Mouse (Mus musculus) neutrophil, adult 83 days (primary cell): ENCODE measurements around the gene Tmem177. TPM values are rescaled to one million over a fixed set of nuclear protein-coding genes. Genes with fewer than 3 reads are reported as not detected.

Source experiments
- total RNA-seq, 2 experiments: library from RNA; stranded (reverse); gene quantifications; one replicate each; pipeline ENCODE4 v1.2.4; 2023

Gene Tmem177
- 1 to 10 TPM; 1.6 to 2.3 TPM for total RNA-seq

DNA sequence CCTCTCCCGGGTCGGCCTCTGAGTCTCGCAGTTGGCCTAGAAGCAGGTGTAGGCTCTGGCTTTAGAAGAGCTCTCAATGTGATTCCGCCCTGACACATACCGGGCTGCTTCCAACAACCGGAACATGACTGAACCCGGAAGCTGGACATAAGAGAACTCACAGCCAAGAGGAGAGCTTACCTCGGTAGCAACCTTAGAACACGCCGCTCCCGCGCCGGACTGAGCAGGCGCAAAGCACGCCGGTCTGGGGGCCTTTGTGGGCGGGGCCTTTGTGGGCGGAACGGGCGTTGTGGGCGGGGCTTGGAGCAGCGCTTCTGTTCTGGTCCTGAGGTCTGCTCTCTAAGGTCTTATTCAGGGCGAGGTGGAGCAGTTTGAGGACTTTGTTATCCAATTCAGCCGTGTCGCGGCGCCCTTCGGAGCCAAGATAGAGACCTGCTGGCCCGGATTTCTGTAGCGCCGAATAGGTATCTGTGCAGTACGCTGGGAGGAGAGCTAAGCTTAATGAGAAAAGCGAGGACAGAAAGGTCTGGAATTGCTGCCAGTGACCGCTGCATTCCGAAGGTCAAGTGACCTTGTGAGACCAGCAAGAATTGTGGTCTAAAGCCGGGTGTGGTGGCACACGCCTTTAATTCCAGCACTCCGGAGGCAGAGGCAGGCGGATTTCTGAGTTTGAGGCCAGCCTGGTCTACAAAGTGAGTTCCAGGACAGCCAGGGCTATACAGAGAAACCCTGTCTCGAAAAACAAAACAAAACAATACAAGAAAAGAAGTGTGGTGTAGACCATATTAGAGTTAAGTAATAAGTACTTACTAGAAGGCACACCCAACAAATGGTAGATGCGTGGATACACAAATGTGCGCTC, at the start of gene Tmem177:
TSS of gene Tmem177 (minus strand) at position 256 of the 862 bp plus-strand sequence.

Other genes with a start within 250 kb of the Tmem177 start
- gene Ptpn4, start 75.6 kb downstream of the Tmem177 start, total RNA-seq: 1 to 10 TPM; 3.7 to 6.4 TPM
- not detected for gene Cfap221, start 84.0 kb upstream of the Tmem177 start, total RNA-seq
- not detected for gene Sctr, start 93.7 kb upstream of the Tmem177 start, total RNA-seq
- gene Tmem37, start 160.9 kb upstream of the Tmem177 start, total RNA-seq: under 1 TPM in 1 of 2 experiments, not detected in 1; 0.42 TPM
- 10 to 100 TPM; 91.8 to 94.1 TPM for gene Dbi, start 207.9 kb upstream of the Tmem177 start, total RNA-seq
- 10 to 100 TPM in 1 of 2 experiments, 1 to 10 TPM in 1; 8.2 to 10.2 TPM for gene 3110009E18Rik, start 208.0 kb upstream of the Tmem177 start, total RNA-seq